Mouse (Mus musculus): ENCODE results near the gene Sema3a.
"Not testable (repeated sequence)": the region's sequence is repeated elsewhere in the genome, so short reads cannot be mapped to it uniquely, and the experiment has no call there.

Gene Sema3a

GRCm38 (mm10) chr5:13432574-13432973 lies 307.4 kb downstream of the Sema3a start:
- DNase-seq = no peak

- DNase-seq = no peak
These were observed 308.1 kb downstream of the Sema3a start for GRCm38 (mm10) chr5:13433303-13433702.

- no peak for DNase-seq
These were observed 315.9 kb downstream of the Sema3a start for GRCm38 (mm10) chr5:13441112-13441511.

- no peak for DNase-seq
These were observed 335.2 kb downstream of the Sema3a start for GRCm38 (mm10) chr5:13460182-13461001.

GRCm38 (mm10) chr5:13468856-13469255 lies 343.6 kb downstream of the Sema3a start:
- DNase-seq = no peak

- no peak for DNase-seq
These were observed 344.2 kb downstream of the Sema3a start for GRCm38 (mm10) chr5:13469401-13469800.

GRCm38 (mm10) chr5:13470057-13470905 lies 345.1 kb downstream of the Sema3a start:
- no peak for DNase-seq

GRCm38 (mm10) chr5:13477653-13478052 lies 352.4 kb downstream of the Sema3a start:
- DNase-seq = no peak

- no peak for DNase-seq
These were observed 363.5 kb downstream of the Sema3a start for GRCm38 (mm10) chr5:13488671-13489070.

- DNase-seq = not testable (repeated sequence)
These were observed 370.8 kb downstream of the Sema3a start for GRCm38 (mm10) chr5:13495967-13496366.

- DNase-seq = no peak
These were observed 374.6 kb downstream of the Sema3a start for GRCm38 (mm10) chr5:13499835-13500234.

- DNase-seq = no peak
These were observed 380.8 kb downstream of the Sema3a start for GRCm38 (mm10) chr5:13505839-13506499.

- DNase-seq = no peak
These were observed 383.9 kb downstream of the Sema3a start for GRCm38 (mm10) chr5:13509163-13509562.

GRCm38 (mm10) chr5:13517018-13517417 lies 391.8 kb downstream of the Sema3a start:
- no peak for DNase-seq

GRCm38 (mm10) chr5:13525597-13525996 lies 400.4 kb downstream of the Sema3a start:
- no peak for DNase-seq

- no peak for DNase-seq
These were observed 401.8 kb downstream of the Sema3a start for GRCm38 (mm10) chr5:13527037-13527464.

- DNase-seq = no peak
These were observed 404.0 kb downstream of the Sema3a start for GRCm38 (mm10) chr5:13529226-13529625.

- no peak for DNase-seq
These were observed 422.4 kb downstream of the Sema3a start for GRCm38 (mm10) chr5:13547472-13548209.

GRCm38 (mm10) chr5:13548210-13548554 lies 423.0 kb downstream of the Sema3a start:
- no peak for DNase-seq

GRCm38 (mm10) chr5:13549080-13549479 lies 423.9 kb downstream of the Sema3a start:
- no peak for DNase-seq

GRCm38 (mm10) chr5:13550953-13551352 lies 425.7 kb downstream of the Sema3a start:
- no peak for DNase-seq

- no peak for DNase-seq
These were observed 432.0 kb downstream of the Sema3a start for GRCm38 (mm10) chr5:13557257-13557656.

- no peak for DNase-seq
These were observed 448.7 kb downstream of the Sema3a start for GRCm38 (mm10) chr5:13573867-13574266.
